Mouse (Mus musculus) embryonic facial prominence, embryonic 14.5 days (tissue): ENCODE results near the gene Slco1c1. TPM values are rescaled to one million over a fixed set of nuclear protein-coding genes. Genes with fewer than 3 reads are reported as not detected.
A peak's percentile ranks its signal among the peaks of the same experiment; 100 is the strongest.

ENCODE experiments used
- ATAC-seq: fragments of 200-750 bp; cut with Nextera tagmentation; 2 replicates; pipeline ENCODE4 v1.8.0; 2017; ENCODE audit warnings: low read depth, moderate number of reproducible peaks, moderate TSS enrichment
- DNase-seq: peaks from one replicate; pipeline ENCODE4 v3.0.0-alpha.2; 2015; ENCODE audit warnings: low spot score
- H3K27ac ChIP-seq: fragments of 300-500 bp; sonication (generic); replicated peaks from 2 replicates; pipeline ENCODE4 v1.5.1; 2014; ENCODE audit warnings: low read depth, mild to moderate bottlenecking, low read length, moderate library complexity
- H3K27me3 ChIP-seq: fragments of 300-500 bp; sonication (generic); replicated peaks from 2 replicates; pipeline ENCODE4 v1.6.1; 2014; ENCODE audit warnings: low read length; ENCODE audit not compliant: control insufficient read depth, insufficient read depth
- H3K36me3 ChIP-seq: fragments of 300-500 bp; sonication (generic); 2 replicates; pipeline ENCODE4 v1.6.1; 2014; ENCODE audit warnings: low read length, mixed read lengths; ENCODE audit not compliant: control insufficient read depth, insufficient read depth
- H3K4me1 ChIP-seq: fragments of 300-500 bp; sonication (generic); 2 replicates; pipeline ENCODE4 v1.6.1; 2014; ENCODE audit warnings: antibody characterized with exemption, low read length; ENCODE audit not compliant: control insufficient read depth, insufficient read depth
- H3K4me2 ChIP-seq: fragments of 300-500 bp; sonication (generic); 2 replicates; pipeline ENCODE4 v1.6.1; 2014; ENCODE audit warnings: low read depth, mild to moderate bottlenecking, low read length, moderate library complexity, mixed read lengths
- H3K4me3 ChIP-seq: fragments of 300-500 bp; sonication (generic); 2 replicates; pipeline ENCODE4 v1.5.1; 2014; ENCODE audit warnings: low read depth, mild to moderate bottlenecking, low read length
- H3K9ac ChIP-seq: fragments of 300-500 bp; sonication (generic); 2 replicates; pipeline ENCODE4 v1.6.1; 2014; ENCODE audit warnings: low read depth, mild to moderate bottlenecking, low read length, moderate library complexity, mixed read lengths
- H3K9me3 ChIP-seq: fragments of 300-500 bp; sonication (generic); 2 replicates; pipeline ENCODE4 v1.6.1; 2016; ENCODE audit warnings: low read length; ENCODE audit not compliant: control insufficient read depth
- WGBS: fragments of 180-500 bp; shearing (Covaris S2); extraction: QIAGEN DNeasy Blood & Tissue Kit; methylation state at CpG from one replicate; pipeline ENCODE4 v1.1.7; 2014; 5-methylcytosine and 5-hydroxymethylcytosine counted together
- polyA plus RNA-seq: library from polyadenylated mRNA; unstranded; fragments of >200 nt; fragmentation: Nextera tagmentation; extraction: Ambion mirVana; gene quantifications from 2 replicates; pipeline ENCODE4 v1.2.1, GENCODE M21; 2014

The Slco1c1 gene
- 0.26 and 0.46 TPM in 2 replicates for polyA plus RNA-seq

DNA sequence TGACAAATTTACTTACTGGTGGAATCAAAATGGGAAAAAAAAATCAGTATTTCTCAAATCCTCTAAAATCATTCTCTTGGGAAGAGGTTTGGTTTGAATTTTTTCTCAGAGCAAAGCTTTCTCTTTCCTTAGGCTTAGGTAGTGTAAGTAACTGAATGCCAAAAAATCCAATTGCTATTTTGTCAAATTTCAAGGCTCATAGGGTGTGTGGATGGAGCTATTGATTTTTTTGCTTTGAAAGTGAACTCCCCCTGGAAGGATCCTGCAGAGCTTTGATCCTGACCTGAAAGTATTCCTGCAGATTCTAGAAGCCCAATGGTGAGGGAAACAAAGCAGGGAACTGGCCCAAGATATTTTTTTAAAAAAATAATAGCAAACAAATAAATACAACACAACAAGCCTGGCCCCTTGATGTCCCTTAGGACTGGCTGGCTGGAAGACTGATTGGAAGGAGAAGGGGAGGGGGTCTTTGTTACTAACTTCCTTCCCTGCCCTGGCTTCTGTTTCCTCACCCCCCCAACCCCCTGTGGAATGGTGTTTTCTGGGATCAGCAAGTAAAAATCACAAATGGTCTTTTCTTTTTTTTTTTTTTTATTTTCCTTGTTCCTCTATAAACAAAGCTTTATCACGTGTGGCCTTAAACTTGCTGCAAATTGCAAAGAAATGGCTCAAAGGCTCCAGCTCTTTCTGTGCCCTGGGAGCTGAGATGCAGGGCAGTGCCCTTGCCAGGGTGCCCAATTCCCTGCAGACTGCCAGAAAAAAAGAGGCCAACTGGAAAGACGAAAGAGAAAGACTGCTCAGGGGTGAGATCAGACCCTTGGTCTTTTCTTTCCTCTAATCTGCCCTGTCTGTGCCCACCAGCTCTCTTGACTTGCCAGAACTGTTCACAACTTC is at the start of gene Slco1c1:
Gene Slco1c1 (plus strand): TSS at position 622 of the 894 bp plus-strand sequence.
- Histone ChIP-seq H3K27ac (no peak within 1 kb of the TSS), H3K9me3 (no peaks in the 10 kb centered on the region), H3K4me1 (no peaks in the 10 kb centered on the region), H3K9ac (no peak within 1 kb of the TSS), H3K36me3 (no peaks in the 10 kb centered on the region), H3K27me3 (no peaks in the 10 kb centered on the region), H3K4me2 (no peak within 1 kb of the TSS), H3K4me3 (no peak within 1 kb of the TSS)
- 42% methylated on average over 2 of the region's 2 CpGs for WGBS
- DNase-seq (no peak), ATAC-seq (no peak)

GRCm38 (mm10) chr6:141474696-141475095 is 49.5 kb upstream of the Slco1c1 start:
- Histone ChIP-seq H3K4me3 (no peak overlapping the region), H3K4me1 (peaks cover 5% of the 10 kb centered on the region; the same call in 1 of the 2 replicates), H3K4me2 (no peak overlapping the region; the same call in 1 of the 2 replicates), H3K36me3 (peaks cover 6% of the 10 kb centered on the region; the same call in 1 of the 2 replicates), H3K27ac (peak overlapping the region; percentile 33; the same call in 1 of the 2 replicates), H3K9me3 (peaks cover 6% of the 10 kb centered on the region; the same call in 1 of the 2 replicates), H3K27me3 (no peaks in the 10 kb centered on the region; the same call in 1 of the 2 replicates), H3K9ac (no peak overlapping the region)
- ATAC-seq (peak; percentile 41; the same call in 1 of the 2 replicates), DNase-seq (peak; percentile 83)
- WGBS: 27% methylated on average over 3 of the region's 3 CpGs

- Histone ChIP-seq H3K4me1 (peaks cover 7% of the 10 kb centered on the region; the same call in 1 of the 2 replicates), H3K4me3 (no peak overlapping the region), H3K9ac (no peak overlapping the region), H3K36me3 (peaks cover 11% of the 10 kb centered on the region; the same call in 1 of the 2 replicates), H3K9me3 (no peaks in the 10 kb centered on the region), H3K4me2 (no peak overlapping the region), H3K27me3 (no peaks in the 10 kb centered on the region), H3K27ac (no peak overlapping the region)
- WGBS: 60% methylated on average over 10 of the region's 10 CpGs
- ATAC-seq (no peak), DNase-seq (peak; percentile 49)
These were observed 38.7 kb upstream of the Slco1c1 start for GRCm38 (mm10) chr6:141485302-141486021.

DNA sequence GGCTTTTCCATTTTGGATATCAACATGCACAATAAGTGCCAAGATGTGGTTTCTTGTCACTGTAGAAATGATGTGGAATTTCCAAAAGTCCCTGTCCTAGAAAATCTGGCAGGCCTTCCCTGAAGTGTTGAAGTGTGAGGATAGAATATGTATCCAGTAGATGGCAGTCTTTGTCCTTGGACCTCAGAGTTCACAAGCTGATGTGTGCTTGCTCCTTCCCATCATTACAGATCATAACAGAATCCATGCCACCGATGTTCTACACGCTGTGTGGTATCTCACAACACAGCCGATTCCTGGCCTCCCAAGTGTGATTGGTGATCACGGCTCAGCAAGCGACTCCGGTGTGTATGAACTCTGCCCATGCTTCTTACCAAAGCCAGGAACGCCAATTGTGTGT is 36.9 kb upstream of the Slco1c1 start:
- ATAC-seq (peak; percentile 60; the same call in 1 of the 2 replicates), DNase-seq (peak; percentile 71)
- peaks cover 7% of the 10 kb centered on the region; the same call in 1 of the 2 replicates for H3K4me1 ChIP-seq

DNA sequence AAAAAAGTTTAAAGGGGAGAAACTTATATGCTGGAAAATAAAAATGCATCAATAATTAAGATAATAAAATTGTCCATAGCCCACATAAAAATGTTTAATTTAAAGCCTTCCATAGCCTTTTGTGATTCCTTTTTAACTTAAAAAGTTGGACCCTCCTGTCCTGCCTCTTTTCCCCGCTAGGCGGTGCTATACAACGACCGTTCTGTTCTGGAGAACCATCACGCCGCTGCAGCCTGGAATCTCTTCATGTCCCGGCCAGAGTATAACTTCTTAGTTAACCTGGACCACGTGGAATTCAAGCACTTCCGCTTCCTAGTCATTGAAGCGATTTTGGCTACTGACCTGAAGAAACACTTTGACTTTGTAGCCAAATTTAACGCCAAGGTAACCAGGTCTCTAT is 35.5 kb upstream of the Slco1c1 start:
- H3K36me3 ChIP-seq: peaks cover 28% of the 10 kb centered on the region; the same call in 1 of the 2 replicates
- no peak for ATAC-seq
- H3K9ac ChIP-seq: no peak overlapping the region

More for the DNA sequence above, 36.9 kb upstream of the Slco1c1 start:
- no peak overlapping the region for H3K4me3 ChIP-seq
- no peak overlapping the region for H3K9ac ChIP-seq
- no peak overlapping the region for H3K27ac ChIP-seq
- H3K4me2 ChIP-seq: no peak overlapping the region
- no peaks in the 10 kb centered on the region for H3K27me3 ChIP-seq
- no peaks in the 10 kb centered on the region for H3K9me3 ChIP-seq
- peaks cover 19% of the 10 kb centered on the region; the same call in 1 of the 2 replicates for H3K36me3 ChIP-seq
- WGBS: 59% methylated on average over 7 of the region's 7 CpGs

GRCm38 (mm10) chr6:141494909-141495308 is 29.3 kb upstream of the Slco1c1 start:
- 81% methylated on average over 4 of the region's 4 CpGs for WGBS
- H3K9me3 ChIP-seq: no peaks in the 10 kb centered on the region

More for the DNA sequence above, 35.5 kb upstream of the Slco1c1 start:
- H3K27me3 ChIP-seq: no peaks in the 10 kb centered on the region
- WGBS: 14% methylated on average over 11 of the region's 11 CpGs
- H3K27ac ChIP-seq: no peak overlapping the region
- H3K4me3 ChIP-seq: no peak overlapping the region
- peaks cover 7% of the 10 kb centered on the region; the same call in 1 of the 2 replicates for H3K4me1 ChIP-seq
- no peaks in the 10 kb centered on the region for H3K9me3 ChIP-seq
- H3K4me2 ChIP-seq: no peak overlapping the region
- DNase-seq: peak; percentile 67

DNA sequence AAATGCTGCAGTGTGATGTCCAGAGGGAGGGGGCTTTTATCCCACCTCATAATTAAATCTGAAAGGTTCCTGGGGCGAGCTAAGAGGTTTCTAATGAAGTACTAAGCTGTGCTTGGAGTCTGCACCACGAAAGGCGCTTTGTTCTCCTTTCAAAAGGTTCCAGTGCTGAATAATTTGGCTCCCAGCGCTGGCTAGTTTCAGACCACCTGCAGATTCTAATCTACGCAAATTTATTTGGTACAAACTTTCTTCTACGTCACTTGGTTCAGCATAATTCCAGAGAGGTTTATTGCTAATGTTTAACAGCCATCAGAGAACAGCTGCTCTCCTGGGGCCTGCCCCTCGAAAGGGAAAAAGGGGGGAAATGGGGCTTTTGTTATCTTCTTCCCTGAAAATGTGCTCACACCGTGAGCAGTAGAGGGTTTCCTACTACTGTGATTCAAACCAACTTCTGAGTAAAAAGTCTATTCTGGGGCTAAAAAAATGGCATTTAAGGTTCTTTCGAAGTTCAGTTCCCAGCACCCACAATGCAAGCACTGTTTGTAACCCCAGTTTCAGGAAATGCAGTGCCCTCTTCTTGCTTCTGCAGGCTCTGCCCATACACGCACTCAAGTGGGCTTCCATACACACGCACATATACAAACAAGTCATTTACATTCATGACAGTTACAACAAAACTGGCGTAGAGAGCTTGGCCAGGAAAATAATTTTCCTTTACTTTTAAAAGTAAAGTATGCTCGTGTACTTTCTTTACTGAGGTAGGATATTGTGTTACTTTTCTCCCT is 28.3 kb upstream of the Slco1c1 start:
- no peaks in the 10 kb centered on the region for H3K9me3 ChIP-seq
- H3K27ac ChIP-seq: no peak overlapping the region
- no peak overlapping the region for H3K4me3 ChIP-seq
- H3K9ac ChIP-seq: no peak overlapping the region
- no peaks in the 10 kb centered on the region for H3K27me3 ChIP-seq
- ATAC-seq (peak; percentile 60), DNase-seq (peak; percentile 71)
- no peaks in the 10 kb centered on the region for H3K4me1 ChIP-seq
- 20% methylated on average over 13 of the region's 13 CpGs for WGBS
- no peak overlapping the region for H3K4me2 ChIP-seq
- H3K36me3 ChIP-seq: peaks cover 24% of the 10 kb centered on the region; the same call in 1 of the 2 replicates

More at GRCm38 (mm10) chr6:141494909-141495308, 29.3 kb upstream of the Slco1c1 start:
- Histone ChIP-seq H3K4me3 (no peak overlapping the region), H3K4me2 (no peak overlapping the region), H3K36me3 (peaks cover 29% of the 10 kb centered on the region; the same call in 1 of the 2 replicates), H3K4me1 (no peaks in the 10 kb centered on the region), H3K27ac (no peak overlapping the region), H3K9ac (no peak overlapping the region), H3K27me3 (no peaks in the 10 kb centered on the region)
- ATAC-seq: no peak
- DNase-seq: no peak

- no peak for ATAC-seq
- Histone ChIP-seq H3K36me3 (peaks cover 7% of the 10 kb centered on the region; the same call in 1 of the 2 replicates), H3K27ac (no peak overlapping the region), H3K9ac (no peak overlapping the region), H3K4me2 (no peak overlapping the region), H3K4me3 (no peak overlapping the region), H3K4me1 (no peaks in the 10 kb centered on the region), H3K9me3 (no peaks in the 10 kb centered on the region), H3K27me3 (no peaks in the 10 kb centered on the region)
- no peak for DNase-seq
These were observed 24.7 kb upstream of the Slco1c1 start for GRCm38 (mm10) chr6:141499511-141499910.
